Mouse (Mus musculus) cerebellum, adult 2 months (tissue): ENCODE measurements at regions not wholly inside any gene's neighbourhood (a gene's known extent, or its start where the extent isn't known, plus 50 kb on each side); places are given as distances from the start of the nearest gene placed in this dataset.

ENCODE experiments used
- DNase-seq, 2 experiments: peaks; one replicate each; pipeline ENCODE4 v3.0.0; 2021
- H3K27ac ChIP-seq: fragments of 200-500 bp; 2 replicates; pipeline ENCODE4 v1.5.1; 2012; ENCODE audit warnings: low read length, control low read depth, inconsistent platforms; ENCODE audit not compliant: insufficient read depth
- H3K27me3 ChIP-seq: fragments of 200-500 bp; 2 replicates; pipeline ENCODE4 v1.6.1; 2012; ENCODE audit warnings: inconsistent platforms, mild to moderate bottlenecking, low read length, moderate library complexity; ENCODE audit not compliant: control insufficient read depth, insufficient read depth
- H3K4me1 ChIP-seq: fragments of 200-500 bp; 2 replicates; pipeline ENCODE4 v1.6.1; 2011; ENCODE audit warnings: low read length; ENCODE audit not compliant: control insufficient read depth, insufficient read depth
- H3K4me3 ChIP-seq: fragments of 200-500 bp; replicated peaks from 2 replicates; pipeline ENCODE3; 2011; ENCODE audit warnings: mild to moderate bottlenecking, low read depth, low read length, control low read depth; ENCODE audit not compliant: insufficient read depth
- CTCF ChIP-seq: fragments of 200-500 bp; IDR thresholded peaks from 2 replicates; pipeline ENCODE4 v1.5.1; 2011; ENCODE audit warnings: low read depth, mild to moderate bottlenecking, control low read depth, low read length, moderate library complexity, borderline replicate concordance; ENCODE audit not compliant: insufficient read depth
- POLR2A ChIP-seq: fragments of 200-500 bp; IDR thresholded peaks from 2 replicates; pipeline ENCODE4 v1.6.1; 2011; ENCODE audit warnings: low read length, control low read depth, borderline replicate concordance; ENCODE audit not compliant: insufficient read depth
- WGBS: fragments of 180-500 bp; shearing (Covaris S2); methylation state at CpG from one replicate; pipeline ENCODE4 v1.1.7; 2018; 5-methylcytosine and 5-hydroxymethylcytosine counted together

DNA sequence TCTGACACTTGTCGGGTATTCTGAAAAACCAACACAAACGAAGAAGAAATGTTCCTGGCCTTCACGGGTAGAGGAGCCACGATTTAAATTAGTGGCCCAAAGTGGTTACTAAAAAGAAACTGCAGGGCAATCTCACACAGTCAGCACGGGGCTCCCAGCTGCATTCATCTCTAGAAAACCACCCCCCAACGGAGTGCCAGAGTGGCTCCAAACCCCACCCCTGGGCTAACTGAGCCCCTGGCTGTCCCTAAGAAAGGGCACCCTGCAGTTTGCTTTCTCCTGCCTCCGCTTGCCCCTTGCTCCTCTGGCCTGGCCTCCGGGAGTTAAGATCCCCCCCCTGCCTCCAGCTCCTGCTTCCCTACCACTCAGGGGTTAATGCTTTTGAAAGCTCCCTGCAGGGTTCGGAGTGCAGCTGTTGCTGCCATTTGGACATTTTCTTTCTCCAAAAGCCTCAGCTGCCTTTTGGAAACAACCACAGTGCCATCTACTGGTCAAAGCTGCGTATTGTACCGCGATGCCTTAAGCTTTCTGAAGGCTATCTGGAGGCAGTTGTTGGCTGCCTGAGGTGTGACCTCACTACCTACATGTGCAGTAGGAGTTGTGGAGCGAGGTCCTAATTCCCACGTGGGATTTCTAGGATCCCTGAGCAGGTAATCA, 92.9 kb upstream of the Castor2 start:
- peaks cover 2% of the 10 kb centered on the region; the same call in 1 of the 2 replicates for H3K4me1 ChIP-seq
- peak overlapping the region; percentile 87 for H3K27ac ChIP-seq
- 9% methylated on average over 14 of the region's 14 CpGs for WGBS
- peak; percentile 89 to 94 for DNase-seq
- no peaks in the 10 kb centered on the region for H3K27me3 ChIP-seq
- TF ChIP-seq CTCF, result peak; percentile 93
- TF ChIP-seq POLR2A, result no peak
- H3K4me3 ChIP-seq, result peak overlapping the region; percentile 13

DNA sequence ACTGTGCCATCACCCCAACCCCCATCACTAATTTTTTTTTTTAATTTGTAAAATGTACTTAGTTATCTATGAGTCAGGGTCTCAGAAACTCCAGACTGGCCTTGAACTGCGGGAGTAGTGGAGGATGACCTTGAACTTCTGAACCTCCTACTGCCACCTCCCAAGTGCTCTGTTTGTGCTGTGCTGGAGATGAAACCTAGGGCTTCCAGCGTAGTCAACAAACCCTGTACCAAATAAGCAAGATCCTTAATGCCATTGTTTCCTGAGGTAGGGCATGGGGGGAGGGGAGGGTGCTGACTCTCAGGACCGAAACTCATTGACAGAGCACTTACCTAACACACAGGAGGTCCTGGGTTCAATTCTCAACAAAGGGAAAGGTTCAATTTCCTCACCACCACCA, 93.5 kb upstream of the Castor2 start:
- WGBS, result 92% methylated on average over 3 of the region's 3 CpGs
- peaks cover 2% of the 10 kb centered on the region; the same call in 1 of the 2 replicates for H3K4me1 ChIP-seq
- no peak overlapping the region for H3K27ac ChIP-seq
- TF ChIP-seq POLR2A, result no peak
- TF ChIP-seq CTCF, result no peak
- H3K27me3 ChIP-seq, result no peaks in the 10 kb centered on the region
- DNase-seq, result no peak
- H3K4me3 ChIP-seq, result no peak overlapping the region

DNA sequence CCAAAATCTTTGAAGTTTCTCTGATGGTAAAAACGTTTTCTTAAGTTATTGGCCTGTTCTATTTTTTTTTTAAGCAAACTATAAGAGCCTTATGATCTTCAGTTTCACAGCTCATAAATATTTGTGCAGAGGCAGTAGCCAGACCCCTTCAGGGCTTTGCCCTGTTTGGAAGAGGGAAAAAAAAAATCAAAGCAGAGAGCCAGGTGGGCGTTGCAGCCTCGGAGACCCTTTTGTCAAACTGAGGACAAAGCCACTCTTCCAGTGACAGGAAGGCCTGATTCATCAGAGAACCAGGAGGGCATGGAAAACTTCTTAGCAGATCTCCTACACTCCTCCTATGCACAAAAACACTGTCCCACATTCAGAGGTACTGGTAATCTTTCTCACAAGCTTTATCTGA, 99.4 kb upstream of the Castor2 start:
- DNase-seq, result no peak
- Histone ChIP-seq H3K27me3 (no peaks in the 10 kb centered on the region), H3K27ac (no peak overlapping the region), H3K4me1 (peaks cover 12% of the 10 kb centered on the region), H3K4me3 (no peak overlapping the region)
- TF ChIP-seq CTCF, result no peak
- TF ChIP-seq POLR2A, result no peak
- 21% methylated on average over 3 of the region's 3 CpGs for WGBS

DNA sequence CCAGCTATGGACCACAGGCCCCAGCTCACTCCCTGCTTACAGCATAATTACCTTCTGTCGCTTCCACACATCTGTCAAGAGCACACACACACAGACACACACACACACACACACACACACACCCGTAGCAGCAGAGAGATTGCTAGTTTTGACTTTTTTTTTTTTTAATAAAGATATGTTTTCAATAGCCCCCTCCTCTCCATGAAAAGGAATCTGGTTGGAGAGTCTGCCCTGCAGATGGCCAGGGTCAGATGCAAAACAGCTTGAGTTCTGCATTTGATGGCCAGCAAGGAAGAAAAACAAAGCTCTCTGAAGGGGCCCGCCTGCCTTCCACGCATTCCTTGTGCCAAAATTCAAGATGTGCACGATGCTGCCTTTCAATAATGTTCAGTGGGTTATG, 99.8 kb upstream of the Castor2 start:
- TF ChIP-seq POLR2A, result no peak
- TF ChIP-seq CTCF, result no peak
- no peaks in the 10 kb centered on the region for H3K27me3 ChIP-seq
- 27% methylated on average over 5 of the region's 5 CpGs for WGBS
- peak; percentile 28 to 38 for DNase-seq
- H3K4me1 ChIP-seq, result peaks cover 12% of the 10 kb centered on the region
- no peak overlapping the region for H3K4me3 ChIP-seq
- H3K27ac ChIP-seq, result no peak overlapping the region

DNA sequence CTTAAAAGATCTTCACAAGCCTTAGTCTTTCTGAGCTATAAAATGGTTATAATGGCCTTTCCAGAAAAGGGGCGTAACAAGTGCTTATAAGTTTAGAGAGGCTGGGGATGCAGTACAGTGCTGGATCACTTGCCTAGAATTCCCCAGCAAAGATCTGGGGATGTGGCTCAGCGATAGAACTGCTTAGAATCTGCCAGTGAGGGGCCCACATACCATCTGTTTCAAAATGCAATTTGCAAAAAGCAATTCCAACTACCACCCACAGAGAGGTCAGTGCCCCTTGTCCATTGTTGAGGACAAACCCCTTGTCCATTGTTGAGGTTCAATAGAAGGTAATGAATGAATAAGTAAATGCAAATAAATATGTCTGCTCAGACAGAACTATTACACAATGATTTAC, 107.5 kb upstream of the Castor2 start:
- Histone ChIP-seq H3K27me3 (no peaks in the 10 kb centered on the region; the same call in 1 of the 2 replicates), H3K4me3 (no peak overlapping the region), H3K27ac (no peak overlapping the region), H3K4me1 (no peaks in the 10 kb centered on the region)
- no peak for DNase-seq
- TF ChIP-seq CTCF (no peak), POLR2A (no peak)
- WGBS, result 66% methylated on average over 2 of the region's 2 CpGs

DNA sequence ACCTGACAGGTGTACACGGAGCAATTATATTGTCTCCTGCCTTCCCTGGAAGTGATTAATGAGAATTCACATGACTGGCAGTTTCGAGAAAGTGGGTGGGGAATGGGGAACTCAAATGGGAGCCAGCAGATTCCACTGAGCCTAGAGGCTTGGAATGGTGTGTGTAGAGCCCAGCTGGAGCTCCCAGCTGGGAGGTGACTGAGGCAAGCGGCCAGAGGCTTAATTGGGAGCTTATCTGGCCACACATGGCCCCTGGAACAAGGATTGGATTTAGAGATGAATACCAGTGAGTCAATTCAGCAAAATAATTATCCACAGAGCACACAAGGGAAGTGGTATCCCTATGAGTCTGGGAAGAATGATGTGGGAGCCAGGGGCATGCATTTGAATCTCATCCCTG, 108.0 kb upstream of the Castor2 start:
- Histone ChIP-seq H3K4me1 (no peaks in the 10 kb centered on the region), H3K4me3 (no peak overlapping the region), H3K27ac (no peak overlapping the region), H3K27me3 (no peaks in the 10 kb centered on the region; the same call in 1 of the 2 replicates)
- TF ChIP-seq CTCF (no peak), POLR2A (no peak)
- no peak for DNase-seq
- WGBS, result 26% methylated on average over 3 of the region's 3 CpGs

DNA sequence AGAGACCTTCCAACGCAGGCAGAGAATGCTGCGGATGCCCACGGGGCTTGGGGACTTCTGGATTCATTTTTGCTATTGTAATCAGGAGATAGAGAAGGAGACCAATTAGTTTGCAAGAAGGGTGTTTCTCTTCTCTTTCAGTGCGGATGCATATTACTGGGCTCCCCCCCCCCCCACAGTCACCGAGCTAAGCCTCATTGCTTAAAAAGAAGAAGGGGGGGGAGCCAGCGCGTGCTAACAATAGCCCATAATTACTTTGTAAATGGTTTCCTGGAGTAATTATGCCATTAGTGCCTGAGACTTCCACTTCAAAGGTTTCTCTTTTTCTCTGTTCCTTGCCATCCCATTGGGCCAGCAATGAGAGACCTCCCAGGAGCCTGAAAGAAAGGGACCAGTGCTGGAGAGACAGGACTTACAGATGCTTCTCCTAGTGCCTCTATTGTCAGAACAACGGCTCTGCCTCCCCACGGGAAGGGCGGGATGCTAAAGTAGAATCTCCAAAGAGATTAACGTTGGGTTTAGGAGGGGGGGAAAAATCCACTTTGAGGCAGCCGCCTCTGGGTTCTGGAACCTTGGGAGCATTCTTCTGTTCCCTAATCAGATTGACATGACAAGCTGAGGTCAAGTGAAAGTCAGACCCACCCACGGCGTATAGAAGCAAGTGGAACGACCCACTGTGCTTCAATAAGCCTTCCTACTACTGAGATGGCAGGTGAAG, 116.1 kb upstream of the Castor2 start:
- Histone ChIP-seq H3K4me3 (no peak overlapping the region), H3K27ac (no peak overlapping the region), H3K4me1 (no peaks in the 10 kb centered on the region), H3K27me3 (no peaks in the 10 kb centered on the region; the same call in 1 of the 2 replicates)
- TF ChIP-seq CTCF (no peak), POLR2A (no peak)
- WGBS, result 56% methylated on average over 15 of the region's 15 CpGs
- DNase-seq, result no peak

DNA sequence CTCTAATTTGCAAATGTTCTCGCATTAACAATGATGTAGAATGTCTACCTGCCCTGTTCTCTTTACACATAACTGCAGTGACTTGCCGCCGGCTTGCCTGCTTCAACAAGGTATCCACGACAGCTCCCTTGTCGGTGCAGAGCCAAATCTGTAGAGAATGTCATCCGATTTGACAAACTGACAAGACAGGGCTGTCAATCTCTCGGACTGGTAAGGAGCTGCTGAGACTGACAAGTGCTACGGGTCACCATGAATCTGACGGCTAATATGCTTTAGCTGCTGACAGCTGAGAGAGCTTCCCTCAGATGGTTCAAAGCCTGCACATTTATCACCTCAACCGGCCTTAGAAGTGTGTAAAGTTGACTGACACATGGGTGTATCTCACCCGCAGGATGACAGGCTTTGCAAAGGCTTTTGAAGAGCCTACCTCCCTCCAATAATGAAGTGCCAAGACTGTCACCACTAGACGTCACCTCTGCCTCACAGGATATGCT, 129.0 kb upstream of the Castor2 start:
- no peak for DNase-seq
- Histone ChIP-seq H3K27ac (no peak overlapping the region), H3K4me1 (no peaks in the 10 kb centered on the region), H3K4me3 (no peak overlapping the region), H3K27me3 (no peaks in the 10 kb centered on the region)
- TF ChIP-seq POLR2A, result no peak
- TF ChIP-seq CTCF, result no peak
- 90% methylated on average over 12 of the region's 12 CpGs for whole genome bisulfite sequencing
